Mouse (Mus musculus) CH12.LX (cell line): ENCODE results near the gene Gm4131. TPM values are rescaled to one million over a fixed set of nuclear protein-coding genes. Genes with fewer than 3 reads are reported as not detected.

Experiments
- DNase-seq: peaks from one replicate; pipeline ENCODE4 v3.0.0-alpha.2; 2013; ENCODE audit errors: extremely low read depth
- H3K27ac ChIP-seq: 2 replicates; pipeline ENCODE4 v1.5.1; 2012; ENCODE audit warnings: low read depth, mild to moderate bottlenecking, control low read depth, moderate library complexity; ENCODE audit not compliant: insufficient read depth
- H3K27me3 ChIP-seq: replicated peaks from 2 replicates; pipeline ENCODE3; 2012; ENCODE audit warnings: inconsistent platforms
- H3K36me3 ChIP-seq, 2 experiments: replicated peaks in 1 of 2; 2 replicates each; pipeline versions ENCODE3 to v1.6.1; 2012; ENCODE audit warnings: inconsistent platforms in 1 of 2, low read length in 1 of 2, mild to moderate bottlenecking in 1 of 2, mixed read lengths in 1 of 2, moderate library complexity in 1 of 2; ENCODE audit not compliant: control insufficient read depth in 1 of 2, insufficient read depth in 1 of 2
- H3K4me1 ChIP-seq, 2 experiments: 2 replicates each; pipeline ENCODE4 v1.6.1; 2012; ENCODE audit warnings: inconsistent platforms in 1 of 2, moderate library complexity in 1 of 2; ENCODE audit not compliant: insufficient read depth in 2 of 2, control insufficient read depth in 1 of 2
- H3K4me2 ChIP-seq: 2 replicates; pipeline ENCODE4 v1.6.1; 2012; ENCODE audit warnings: low read depth, mild to moderate bottlenecking, control low read depth; ENCODE audit not compliant: poor library complexity, insufficient read depth, severe bottlenecking
- H3K4me3 ChIP-seq, 3 experiments: fragments of 150-350 bp in 1 of 3; sonication (generic) in 1 of 3; replicated peaks in 1 of 3; 2 replicates each; pipeline versions ENCODE3 to v1.5.1; 2011 to 2012; ENCODE audit warnings: low read depth in 2 of 3, low read length in 2 of 3, mild to moderate bottlenecking in 2 of 3, moderate library complexity in 2 of 3, control low read depth in 1 of 3, improper control_type of control experiment in 1 of 3, inconsistent platforms in 1 of 3, mixed read lengths in 1 of 3; ENCODE audit not compliant: poor library complexity in 1 of 3
- H3K79me2 ChIP-seq: replicated peaks from 2 replicates; pipeline ENCODE4 v1.6.1; 2012; ENCODE audit warnings: mild to moderate bottlenecking, moderate library complexity; ENCODE audit not compliant: control insufficient read depth, poor library complexity, insufficient read depth, severe bottlenecking; ENCODE audit errors: extremely low read depth
- H3K9ac ChIP-seq: 2 replicates; pipeline ENCODE4 v1.6.1; 2012; ENCODE audit warnings: low read depth, mild to moderate bottlenecking, control low read depth, moderate library complexity; ENCODE audit not compliant: insufficient read depth
- H3K9me3 ChIP-seq: replicated peaks from 2 replicates; pipeline ENCODE3; 2012; ENCODE audit warnings: low read length, inconsistent platforms, mixed read lengths
- CHD1 ChIP-seq: IDR thresholded peaks from 2 replicates; pipeline ENCODE4 v1.6.1; 2012; ENCODE audit warnings: low read depth, low read length, improper control_type of control experiment, inconsistent platforms
- CHD2 ChIP-seq: IDR thresholded peaks from 2 replicates; pipeline ENCODE4 v1.6.1; 2011; ENCODE audit warnings: low read length, improper control_type of control experiment
- GABPA ChIP-seq: IDR thresholded peaks from 2 replicates; pipeline ENCODE4 v1.6.1; 2012; ENCODE audit warnings: low read depth, low read length, improper control_type of control experiment, inconsistent platforms; ENCODE audit not compliant: insufficient replicate concordance
- HCFC1 ChIP-seq: IDR thresholded peaks from 2 replicates; pipeline ENCODE4 v1.6.1; 2012; ENCODE audit warnings: low read depth, mild to moderate bottlenecking, inconsistent platforms, low read length, improper control_type of control experiment
- IRF4 ChIP-seq: IDR thresholded peaks from 2 replicates; pipeline ENCODE4 v1.6.1; 2014; ENCODE audit warnings: low read depth, mild to moderate bottlenecking, inconsistent platforms, low read length, improper control_type of control experiment
- JUND ChIP-seq: conservative IDR thresholded peaks from 2 replicates; pipeline ENCODE4 v1.6.1; 2011; ENCODE audit warnings: low read depth, low read length, improper control_type of control experiment
- MAZ ChIP-seq: IDR thresholded peaks from 2 replicates; pipeline ENCODE4 v1.6.1; 2012; ENCODE audit warnings: low read depth, mild to moderate bottlenecking, inconsistent platforms, low read length, improper control_type of control experiment, moderate library complexity
- NELFE ChIP-seq: IDR thresholded peaks from 2 replicates; pipeline ENCODE4 v1.6.1; 2011; ENCODE audit warnings: low read depth, low read length, improper control_type of control experiment
- PAX5 ChIP-seq: IDR thresholded peaks from 2 replicates; pipeline ENCODE4 v1.6.1; 2012; ENCODE audit warnings: low read length, inconsistent platforms, mixed read lengths
- POLR2AphosphoS2 ChIP-seq: IDR thresholded peaks from 2 replicates; pipeline ENCODE4 v1.6.1; 2011; ENCODE audit warnings: low read depth, low read length, improper control_type of control experiment
- SIN3A ChIP-seq: IDR thresholded peaks from 2 replicates; pipeline ENCODE4 v1.6.1; 2012; ENCODE audit warnings: low read length, improper control_type of control experiment, inconsistent platforms
- USF1 ChIP-seq: IDR thresholded peaks from 2 replicates; pipeline ENCODE4 v1.6.1; 2014; ENCODE audit warnings: low read depth, mild to moderate bottlenecking, inconsistent platforms, low read length, improper control_type of control experiment
- ZMIZ1 ChIP-seq: IDR thresholded peaks from 2 replicates; pipeline ENCODE4 v1.6.1; 2012; ENCODE audit warnings: low read depth, mild to moderate bottlenecking, inconsistent platforms, low read length, improper control_type of control experiment
- ZNF384 ChIP-seq: IDR thresholded peaks from 2 replicates; pipeline ENCODE4 v1.6.1; 2012; ENCODE audit warnings: low read depth, low read length, improper control_type of control experiment, inconsistent platforms
- dilution Hi-C: fragments of 300-500 bp; cut with MboI; formaldehyde crosslinking; loops from 2 replicates; pipeline ENCODE4 v1.14.3; 2020; ENCODE audit warnings: low sequenced_read_pairs; ENCODE audit not compliant: extremely low pct_unique_long_range_greater_than_20kb, extremely low pct_ligation_motif_present
- in situ Hi-C: fragments of 300-500 bp; cut with MboI; formaldehyde crosslinking; loops from 3 replicates; pipeline ENCODE4 v1.14.3; 2019; ENCODE audit warnings: low sequenced_read_pairs, low pct_ligation_motif_present, low pct_unique_long_range_greater_than_20kb, mixed read lengths
- polyA plus RNA-seq: library from polyadenylated mRNA; unstranded; fragments of >175 nt; gene quantifications from 2 replicates; pipeline ENCODE4 v1.2.1, GENCODE M21; 2012; ENCODE audit warnings: low read depth; ENCODE audit not compliant: insufficient read length
- total RNA-seq, 2 experiments: library from RNA; depleted of rRNA; stranded (reverse); fragments of 300-350 nt in 1 of 2; fragments of >200 nt in 1 of 2; gene quantifications; 2 replicates each; pipeline ENCODE4 v1.2.3; 2012 to 2014

The Gm4131 gene
- total and polyA plus RNA-seq, 3 experiments = not detected

- TF ChIP-seq ZMIZ1 = no peak
- TF ChIP-seq CHD2 = no peak
- TF ChIP-seq PAX5 = no peak
- TF ChIP-seq SIN3A = no peak
- dilution Hi-C loops (no loop called here), in situ Hi-C loops (no loop called here)
- no peaks in the 10 kb centered on the region for H3K36me3 ChIP-seq
- peaks cover 14% of the 10 kb centered on the region for H3K27me3 ChIP-seq
- H3K9me3 ChIP-seq = no peaks in the 10 kb centered on the region
- no peaks in the 10 kb centered on the region for H3K4me1 ChIP-seq
- no peak overlapping the region for H3K9ac ChIP-seq
- no peaks in the 10 kb centered on the region for H3K79me2 ChIP-seq
- no peak overlapping the region for H3K4me3 ChIP-seq
- DNase-seq = no peak
- H3K27ac ChIP-seq = no peak overlapping the region
- H3K4me2 ChIP-seq = peak overlapping the region; percentile 49; the same call in 1 of the 2 replicates
Measured at GRCm38 (mm10) chr14:62575862-62576261, 9.1 kb upstream of the Gm4131 start.

GRCm38 (mm10) chr14:62574906-62575305 is 8.2 kb upstream of the Gm4131 start:
- in situ Hi-C loops (no loop called here), dilution Hi-C loops (no loop called here)
- Histone ChIP-seq H3K9me3 (no peaks in the 10 kb centered on the region), H3K27me3 (peaks cover 14% of the 10 kb centered on the region), H3K4me1 (no peaks in the 10 kb centered on the region), H3K9ac (no peak overlapping the region), H3K4me3 (no peak overlapping the region), H3K4me2 (no peak overlapping the region), H3K27ac (no peak overlapping the region), H3K79me2 (no peaks in the 10 kb centered on the region), H3K36me3 (no peaks in the 10 kb centered on the region)
- DNase-seq = no peak
- no peak for TF ChIP-seq PAX5
- no peak for TF ChIP-seq NELFE
- TF ChIP-seq POLR2AphosphoS2 = no peak
- no peak for TF ChIP-seq CHD1
- no peak for TF ChIP-seq ZNF384
- TF ChIP-seq MAZ = no peak
- no peak for TF ChIP-seq GABPA
- no peak for TF ChIP-seq JUND
- no peak for TF ChIP-seq HCFC1
- TF ChIP-seq USF1 = no peak
- TF ChIP-seq IRF4 = no peak

GRCm38 (mm10) chr14:62573454-62573853 is 6.7 kb upstream of the Gm4131 start:
- no peak overlapping the region for H3K9ac ChIP-seq
- H3K36me3 ChIP-seq = no peaks in the 10 kb centered on the region
- no peaks in the 10 kb centered on the region for H3K79me2 ChIP-seq
- in situ Hi-C loops = no loop called here
- no peak overlapping the region for H3K4me3 ChIP-seq
- TF ChIP-seq USF1 (no peak), ZMIZ1 (no peak), CHD1 (no peak)
- TF ChIP-seq, all 38 proteins: peak for 0
- dilution Hi-C loops = no loop called here
- H3K4me1 ChIP-seq = no peaks in the 10 kb centered on the region
- peaks cover 8% of the 10 kb centered on the region for H3K27me3 ChIP-seq
- DNase-seq = no peak
- no peak overlapping the region for H3K27ac ChIP-seq
- H3K9me3 ChIP-seq = no peaks in the 10 kb centered on the region
- no peak overlapping the region for H3K4me2 ChIP-seq
